Mouse (Mus musculus): ENCODE results near the gene Fgfr2.
"Not testable (repeated sequence)": the region's sequence is repeated elsewhere in the genome, so short reads cannot be mapped to it uniquely, and the experiment has no call there.

Gene Fgfr2

DNA sequence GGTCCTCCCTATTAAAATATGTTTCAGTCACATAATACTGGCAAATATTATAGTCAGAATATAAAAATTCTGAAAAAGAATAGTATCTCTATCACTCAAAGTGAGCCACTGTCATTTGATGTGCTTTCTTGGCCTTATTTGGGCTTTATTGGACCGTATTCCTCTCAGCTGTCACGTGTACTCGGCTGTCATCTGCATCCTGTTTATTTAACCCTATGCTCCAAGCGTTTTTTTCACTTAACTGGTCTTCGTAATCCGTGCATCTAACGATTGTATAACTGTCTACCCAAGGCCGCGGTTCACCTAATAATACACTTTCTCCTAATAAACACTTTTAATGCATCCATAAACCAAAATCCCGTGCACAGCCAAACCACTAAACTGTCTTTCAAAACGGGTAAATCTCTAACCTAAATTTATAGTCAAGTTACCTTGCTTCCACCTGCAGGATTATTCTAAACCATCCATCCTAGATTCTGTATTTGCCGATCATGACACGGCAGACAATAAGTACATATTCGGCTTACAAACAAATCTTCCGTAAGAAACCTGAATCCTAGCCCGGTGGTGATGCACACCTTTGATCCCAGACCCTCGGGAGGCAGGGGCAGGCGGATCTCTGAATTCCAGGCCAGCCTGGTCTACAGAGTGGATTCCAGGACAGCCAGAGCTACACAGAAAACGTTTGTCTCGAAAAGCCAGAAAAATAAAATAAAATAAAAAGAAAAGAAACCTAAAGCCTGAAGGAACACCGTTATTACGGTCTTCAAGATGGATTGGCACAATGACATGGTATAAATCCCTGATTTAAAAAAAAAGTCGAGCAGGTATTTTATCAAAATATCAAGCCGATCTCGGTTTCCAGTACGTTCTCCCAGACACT lies 2604.7 kb downstream of the Fgfr2 start:
- no peak for DNase-seq (ENCODE audit: low spot score)

- DNase-seq (ENCODE audit: low spot score), result no peak
Measured at GRCm38 (mm10) chr7:130510243-130510642, 2612.9 kb downstream of the Fgfr2 start.

GRCm38 (mm10) chr7:130503006-130503405 lies 2620.1 kb downstream of the Fgfr2 start:
- DNase-seq (ENCODE audit: low spot score), result peak; percentile 42

DNA sequence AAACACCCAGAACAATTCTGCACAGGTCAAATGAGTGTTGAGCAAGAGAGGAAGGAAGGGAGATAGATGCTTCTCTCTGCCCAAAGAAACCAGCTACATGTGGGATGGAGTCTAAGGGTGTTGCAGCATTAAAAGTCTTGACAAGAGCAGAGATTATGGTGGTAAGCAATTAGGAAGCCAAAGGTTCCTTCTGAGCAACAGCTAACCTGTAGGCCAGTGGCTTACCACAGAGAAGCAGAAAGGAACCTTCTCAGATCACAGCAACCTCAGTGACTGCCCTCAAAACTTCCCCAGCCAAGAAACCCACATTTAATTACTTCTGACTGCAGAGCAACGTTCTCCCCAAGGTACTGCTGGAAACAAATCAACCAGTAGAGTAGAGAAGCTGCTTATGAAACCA lies 2621.7 kb downstream of the Fgfr2 start:
- no peak for DNase-seq (ENCODE audit: low spot score)

GRCm38 (mm10) chr7:130493346-130493745 lies 2629.8 kb downstream of the Fgfr2 start:
- no peak for DNase-seq (ENCODE audit: low spot score)

DNA sequence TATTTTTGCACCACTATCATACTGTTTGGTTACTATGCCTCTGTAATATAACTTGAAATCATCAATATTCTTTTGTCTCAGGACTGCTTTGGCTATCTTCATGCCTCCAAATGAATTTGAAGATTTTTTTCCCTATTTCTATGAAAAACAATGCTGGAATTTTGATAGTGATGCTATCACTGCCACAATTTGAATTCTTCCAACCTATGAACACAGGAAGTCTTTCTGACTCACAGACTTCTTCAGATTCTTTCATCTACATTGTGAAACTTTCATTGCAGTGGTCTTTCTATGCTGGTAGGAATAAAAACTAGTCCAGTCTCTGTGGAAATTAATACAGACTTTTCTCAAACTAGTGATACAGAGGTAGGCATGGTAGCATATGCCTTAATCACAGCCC lies 2631.1 kb downstream of the Fgfr2 start:
- no peak for DNase-seq (ENCODE audit: low spot score)

DNA sequence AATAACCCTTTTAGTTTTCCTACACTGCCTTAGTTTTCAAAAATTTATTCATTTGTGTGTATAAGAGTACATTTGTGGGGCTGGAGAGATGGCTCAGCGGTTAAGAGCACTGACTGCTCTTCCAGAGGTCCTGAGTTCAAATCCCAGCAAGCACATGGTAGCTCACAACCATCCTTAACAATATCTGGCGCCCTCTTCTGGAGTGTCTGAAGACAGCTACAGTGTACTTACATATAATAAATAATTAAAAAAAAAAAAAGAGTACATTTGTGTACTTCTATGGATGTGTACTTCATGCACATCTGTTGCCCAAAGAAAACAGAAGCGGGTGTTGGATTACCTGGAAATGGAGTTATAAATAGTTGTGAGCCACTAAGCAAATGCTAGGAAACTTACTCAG lies 2644.1 kb downstream of the Fgfr2 start:
- not testable (repeated sequence) for DNase-seq (ENCODE audit: low spot score)

DNA sequence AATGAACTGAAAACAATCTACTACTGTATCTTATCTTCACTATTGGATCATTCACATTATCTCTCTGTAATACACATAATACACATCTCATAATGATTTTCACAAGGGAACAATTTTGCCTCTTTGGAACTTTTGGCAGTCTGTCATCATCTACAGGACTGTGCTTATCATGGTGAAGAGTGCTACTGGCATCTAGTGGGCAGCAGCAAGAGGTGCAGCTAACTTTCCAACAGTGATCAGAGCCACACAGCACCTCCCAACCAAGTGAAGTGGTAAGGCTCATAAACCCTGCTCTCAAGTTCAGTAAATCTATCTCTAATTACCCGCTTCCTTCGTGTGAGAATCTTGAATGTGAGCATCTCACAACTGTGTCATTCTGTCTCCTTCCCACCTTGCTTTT lies 2647.2 kb downstream of the Fgfr2 start:
- DNase-seq (ENCODE audit: low spot score), result peak; percentile 75

DNA sequence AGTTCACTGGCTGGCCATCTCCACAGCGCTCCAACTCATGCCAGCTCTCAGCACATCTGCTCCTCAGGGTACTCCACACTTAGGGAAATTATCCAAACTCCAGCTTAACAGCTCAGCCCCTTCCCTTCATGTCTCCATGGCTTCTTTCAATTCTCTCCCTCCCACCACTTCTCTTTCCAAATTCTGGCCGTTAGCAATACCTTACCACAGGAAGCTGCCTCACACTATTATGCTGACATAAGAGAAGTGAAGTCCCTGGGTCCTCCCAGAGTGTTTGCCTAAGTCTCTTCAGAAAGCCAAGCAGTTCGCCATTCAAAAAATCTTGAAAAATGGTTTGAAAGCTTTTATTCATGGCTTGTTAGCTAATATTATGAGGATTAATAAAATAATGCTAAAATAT lies 2649.3 kb downstream of the Fgfr2 start:
- no peak for DNase-seq (ENCODE audit: low spot score)

DNA sequence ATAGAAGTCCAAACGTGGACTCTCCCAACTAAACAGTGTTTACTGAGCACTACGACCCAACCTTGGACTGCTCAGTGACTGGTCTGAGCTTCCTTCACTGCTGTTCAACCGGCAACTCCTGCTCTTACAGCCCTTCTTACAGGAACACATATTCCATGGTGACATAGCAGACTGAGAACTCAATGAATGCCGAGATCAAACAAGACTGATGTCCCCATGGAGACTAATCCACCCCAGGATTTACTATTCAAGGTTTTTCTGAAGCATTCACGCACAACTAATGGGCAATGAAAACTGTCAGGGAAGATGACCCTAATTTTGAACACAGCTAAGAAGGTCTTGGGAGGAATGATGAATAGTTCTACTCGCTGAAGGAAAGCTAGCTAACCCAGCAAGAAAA lies 2650.5 kb downstream of the Fgfr2 start:
- DNase-seq (ENCODE audit: low spot score), result no peak

DNA sequence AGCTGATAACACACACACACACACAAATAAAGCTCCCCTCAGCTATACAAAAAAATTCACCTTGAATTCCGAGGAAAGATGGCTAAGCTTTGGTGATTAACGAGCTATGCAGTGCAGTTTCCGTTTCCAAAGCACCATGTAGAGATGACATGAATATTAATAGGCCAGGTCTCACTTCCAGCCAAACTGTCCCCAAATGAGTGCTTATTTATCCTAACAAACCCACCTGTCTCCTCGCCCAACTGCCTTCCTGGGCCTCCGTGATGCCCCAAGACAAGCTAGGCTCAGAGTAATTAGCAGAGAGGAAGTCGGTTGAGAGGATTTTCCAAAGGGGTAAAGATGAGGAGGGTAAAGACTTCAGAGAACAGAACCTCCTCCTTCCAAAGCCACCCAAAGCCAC lies 2652.1 kb downstream of the Fgfr2 start:
- no peak for DNase-seq (ENCODE audit: low spot score)

DNA sequence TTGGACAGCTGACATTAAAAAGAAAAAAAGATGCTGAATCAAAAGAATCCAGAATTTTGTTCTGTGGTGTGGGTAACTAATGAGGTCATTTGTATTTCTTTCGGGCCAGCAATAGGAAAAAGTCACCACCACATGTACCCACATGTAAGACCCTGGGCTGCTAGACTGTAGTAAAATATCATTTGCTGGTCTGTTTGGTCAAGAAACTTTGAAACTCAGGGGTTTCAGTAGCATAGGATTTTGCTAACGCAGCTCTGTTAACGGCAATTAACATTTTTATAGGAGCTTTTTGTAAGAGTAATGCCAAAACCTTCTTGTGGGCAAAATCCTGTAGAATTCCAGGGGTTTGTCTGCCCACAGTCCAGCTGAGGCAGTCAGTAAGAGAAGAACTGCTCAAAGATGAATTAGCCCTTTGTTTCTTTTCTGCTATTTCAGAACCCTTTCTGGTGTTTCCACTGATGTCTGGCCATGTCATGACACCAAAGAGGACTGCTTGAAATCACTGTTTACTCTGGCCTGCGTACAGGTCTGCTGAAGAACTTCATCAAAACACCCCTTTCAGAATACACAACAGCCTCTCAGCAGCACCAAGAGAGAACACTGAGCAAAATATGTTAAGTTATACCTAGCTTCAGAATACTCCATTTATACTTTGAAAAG lies 2667.4 kb downstream of the Fgfr2 start:
- DNase-seq (ENCODE audit: low spot score), result no peak

DNA sequence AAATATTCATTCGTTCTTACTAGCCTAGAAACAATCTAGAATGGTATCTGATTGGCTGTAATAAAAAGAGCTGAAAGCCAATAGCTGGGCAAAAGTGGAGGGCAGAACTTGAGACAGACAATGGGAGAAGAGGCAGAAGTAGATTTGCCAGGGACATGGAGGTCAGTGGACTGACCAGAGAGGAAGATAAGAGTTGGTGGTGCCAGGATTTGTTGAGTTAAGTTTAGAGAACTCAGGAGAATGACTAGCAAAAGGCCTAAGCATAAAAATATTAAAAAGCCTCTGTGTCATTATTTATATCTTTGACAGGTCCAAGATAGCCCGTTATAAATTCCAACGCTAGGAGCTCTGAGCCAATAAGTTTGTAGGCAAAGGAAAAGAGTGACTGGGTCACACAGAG lies 2668.9 kb downstream of the Fgfr2 start:
- peak; percentile 22 for DNase-seq (ENCODE audit: low spot score)

GRCm38 (mm10) chr7:130435776-130436175 lies 2687.4 kb downstream of the Fgfr2 start:
- no peak for DNase-seq (ENCODE audit: low spot score)

DNA sequence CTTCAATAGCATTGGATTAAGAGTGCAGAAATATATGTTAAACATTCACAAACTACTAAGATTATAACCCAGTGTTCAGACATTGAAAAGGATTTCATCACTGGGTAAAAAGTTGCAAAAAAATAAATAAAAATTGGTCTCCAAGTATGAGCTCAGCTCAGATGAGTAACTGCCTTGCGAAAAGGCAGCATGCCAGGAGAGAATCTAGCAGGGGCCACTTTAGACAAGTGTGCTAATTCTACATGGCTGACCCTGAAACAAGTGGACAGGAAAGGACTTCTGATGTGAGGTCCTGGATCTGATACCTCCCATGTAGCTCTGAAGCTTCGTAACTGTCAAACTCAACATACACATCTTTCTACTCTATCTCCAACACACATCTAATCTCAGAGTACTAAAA lies 2691.0 kb downstream of the Fgfr2 start:
- peak; percentile 67 for DNase-seq (ENCODE audit: low spot score)

DNA sequence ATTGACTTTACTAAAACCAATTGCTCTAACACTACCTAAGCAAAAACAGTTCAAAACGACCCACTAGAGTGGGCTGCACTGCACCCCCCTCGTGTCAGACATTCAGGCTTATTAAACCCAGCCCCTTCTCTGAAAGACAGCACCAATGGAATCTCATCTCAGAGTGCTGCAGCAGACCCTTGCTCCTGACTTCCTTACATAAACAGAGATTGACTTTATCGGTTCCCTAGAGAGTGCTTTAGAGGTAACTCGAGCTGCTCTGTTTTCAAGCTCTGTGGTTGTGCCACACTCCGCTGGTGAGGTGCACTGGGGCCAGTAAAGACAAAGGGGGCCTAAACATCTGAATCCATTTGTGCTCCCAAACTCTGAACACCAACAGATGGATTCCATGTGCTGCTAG lies 2696.6 kb downstream of the Fgfr2 start:
- peak; percentile 12 for DNase-seq (ENCODE audit: low spot score)

DNA sequence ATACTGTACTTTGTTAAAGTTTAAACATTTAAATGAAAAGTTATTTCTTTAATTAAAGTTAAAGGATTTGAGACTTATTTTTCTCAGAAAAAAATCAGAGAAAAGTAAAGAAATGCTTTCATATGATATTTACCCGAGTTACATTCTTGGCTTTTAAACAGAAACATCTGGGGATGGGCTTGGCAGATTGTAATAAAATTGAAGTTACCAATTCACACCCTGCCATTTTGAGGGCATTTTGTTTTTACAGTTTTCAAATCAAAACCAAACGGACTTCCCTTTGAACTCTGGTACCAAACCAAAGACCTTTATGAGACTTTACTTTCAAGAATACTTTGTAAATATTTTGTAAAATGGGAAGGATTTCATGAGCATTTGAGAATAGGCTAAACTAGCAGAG lies 2697.2 kb downstream of the Fgfr2 start:
- no peak for DNase-seq (ENCODE audit: low spot score)

GRCm38 (mm10) chr7:130419961-130420360 lies 2703.2 kb downstream of the Fgfr2 start:
- no peak for DNase-seq (ENCODE audit: low spot score)

DNA sequence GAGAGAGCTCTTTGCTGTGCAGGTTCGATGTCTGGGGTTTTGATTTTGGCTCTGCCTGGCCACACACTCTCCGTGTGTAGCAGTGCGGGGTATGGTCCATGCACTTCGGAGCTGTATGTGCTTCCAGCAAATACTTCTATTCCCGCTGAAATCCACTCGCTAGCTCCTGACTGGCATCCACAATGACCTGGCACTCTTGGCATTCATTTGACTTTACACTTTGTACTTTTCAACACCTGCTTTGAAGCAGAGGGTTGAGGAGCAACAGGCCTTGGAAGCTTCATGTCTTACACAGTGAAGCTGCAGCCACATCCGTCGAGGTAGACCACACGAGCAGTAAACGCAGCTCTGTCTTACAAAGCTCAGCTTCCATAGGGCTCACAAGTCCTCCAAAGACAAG lies 2715.5 kb downstream of the Fgfr2 start:
- DNase-seq (ENCODE audit: low spot score), result no peak

GRCm38 (mm10) chr7:130403346-130403745 lies 2719.8 kb downstream of the Fgfr2 start:
- peak; percentile 8 for DNase-seq (ENCODE audit: low spot score)

DNA sequence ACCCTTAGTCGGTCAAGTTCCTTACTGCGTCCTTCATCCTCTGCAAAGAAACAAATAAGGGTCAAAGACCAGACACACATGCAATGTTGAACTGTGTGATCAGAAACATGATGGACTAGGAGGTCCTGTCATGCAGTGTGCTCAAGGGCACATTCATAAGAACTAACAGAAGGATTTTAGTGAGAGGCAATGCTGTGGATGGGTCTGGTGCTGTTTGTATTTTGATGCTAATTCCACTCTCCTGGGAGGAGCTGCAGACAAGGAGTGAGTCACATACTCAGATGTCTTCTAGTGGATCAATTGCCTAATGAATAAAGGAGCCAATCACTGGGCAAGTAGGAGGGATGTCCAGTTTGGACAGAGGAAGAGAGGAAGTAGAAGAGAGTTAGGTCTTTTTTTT lies 2728.5 kb downstream of the Fgfr2 start:
- DNase-seq (ENCODE audit: low spot score), result no peak

DNA sequence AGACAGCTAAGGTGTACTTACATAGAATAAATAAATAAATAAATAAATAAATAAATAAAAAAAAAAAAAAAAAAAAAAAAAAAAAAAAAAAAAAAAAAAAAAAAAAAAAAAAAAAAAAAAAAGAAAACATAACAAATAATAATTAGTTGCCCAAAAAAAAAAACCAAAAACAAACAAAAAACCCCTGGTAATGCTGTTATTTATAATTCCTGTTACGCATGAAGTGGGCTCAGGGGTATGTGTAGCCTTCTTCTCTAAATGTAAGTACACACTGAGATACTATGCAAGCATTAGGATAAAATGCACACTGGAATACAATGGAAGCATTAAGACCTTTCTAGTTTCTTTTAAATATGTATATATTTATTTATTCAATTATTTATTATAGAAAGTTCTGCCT lies 2733.1 kb downstream of the Fgfr2 start:
- not testable (repeated sequence) for DNase-seq (ENCODE audit: low spot score)

- no peak for DNase-seq (ENCODE audit: low spot score)
Measured at GRCm38 (mm10) chr7:130386308-130386707, 2736.8 kb downstream of the Fgfr2 start.

Data from adipocyte (in vitro differentiated cells).